8 mouse cellular contexts compared by ENCODE assay signal in the genomic region with DNA sequence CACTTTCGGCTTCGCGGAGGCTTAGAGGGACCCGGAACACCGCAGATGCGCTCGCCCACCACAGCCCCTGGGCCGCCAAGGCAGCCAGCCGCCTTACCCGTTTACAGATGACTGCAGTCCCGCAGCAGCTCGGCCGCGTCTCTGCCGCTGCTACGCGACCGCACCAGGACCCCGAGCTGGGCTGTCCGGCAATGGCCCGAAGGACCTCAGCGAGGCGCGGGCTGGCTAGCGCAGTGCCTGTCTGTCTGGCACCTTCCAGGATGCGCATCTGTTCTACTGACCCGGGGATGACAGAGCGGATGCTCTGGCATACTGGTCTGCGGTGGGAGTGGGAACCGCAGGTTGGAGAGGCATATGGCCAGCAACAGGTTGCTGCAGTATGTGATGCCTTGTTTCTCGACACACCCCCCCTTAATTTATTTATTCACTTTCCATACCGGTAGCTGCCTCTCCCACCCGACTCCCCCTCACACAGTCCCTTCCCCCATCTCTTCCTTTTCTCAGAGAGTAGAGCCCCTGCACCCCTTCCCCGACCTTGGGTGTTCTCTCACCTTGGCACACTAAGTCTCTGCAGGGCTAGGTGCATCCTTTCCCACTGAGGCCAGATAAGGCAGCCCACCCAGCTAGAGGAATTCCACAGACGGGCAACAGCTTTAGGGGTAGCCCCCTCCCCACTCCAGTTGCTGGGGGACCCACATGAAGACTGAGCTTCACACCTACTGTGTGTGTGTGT. TPM values are rescaled to one million over a fixed set of nuclear protein-coding genes. Genes with fewer than 3 reads are reported as not detected.
DNase-seq lines count a peak whose midpoint lies in the region; ATAC-seq and TF ChIP-seq lines count a peak whose summit lies in the region.

A gene (minus strand): TSS at position 201 of the 733 bp plus-strand sequence.

- H3K27me3 ChIP-seq in C2C12 (ENCODE audit: control insufficient read depth, insufficient read depth, insufficient read length) (peaks cover 4% of the 10 kb centered on the region), myocyte (ENCODE audit: control insufficient read depth, insufficient read depth, insufficient read length) (peaks cover 6% of the 10 kb centered on the region)
- peaks cover 5% of the 10 kb centered on the region; the same call in 1 of the 2 replicates for H3K27me3 ChIP-seq in erythroblast, embryonic 14.5 days (ENCODE audit: control insufficient read depth)
- H3K27me3 ChIP-seq in heart, embryonic 11.5 days (ENCODE audit: control insufficient read depth, insufficient read depth, low read length), result no peaks in the 10 kb centered on the region
- H3K27me3 ChIP-seq in kidney, embryonic 16.5 days (ENCODE audit: insufficient read depth, low read length), result no peaks in the 10 kb centered on the region
- H3K27me3 ChIP-seq in liver, adult 2 months (ENCODE audit: control insufficient read depth, insufficient read depth, low read length), result no peaks in the 10 kb centered on the region
- no peaks in the 10 kb centered on the region for H3K27me3 ChIP-seq in splenic B cell, adult 2 months (ENCODE audit: control insufficient read depth, insufficient read depth, low read length, poor library complexity, severe bottlenecking)

- H3K36me3 ChIP-seq in C2C12 (ENCODE audit: control insufficient read depth, insufficient read depth) (no peaks in the 10 kb centered on the region), myocyte (ENCODE audit: control insufficient read depth, insufficient read depth) (peaks cover 6% of the 10 kb centered on the region)
- H3K36me3 ChIP-seq in erythroblast, embryonic 14.5 days (ENCODE audit: control insufficient read depth), result peaks cover 2% of the 10 kb centered on the region
- no peaks in the 10 kb centered on the region; the same call in 1 of the 2 replicates for H3K36me3 ChIP-seq in heart, embryonic 11.5 days (ENCODE audit: control insufficient read depth, insufficient read depth, low read length)
- H3K36me3 ChIP-seq in kidney, embryonic 16.5 days (ENCODE audit: insufficient read depth, low read length), result no peaks in the 10 kb centered on the region; the same call in 1 of the 2 replicates
- no peaks in the 10 kb centered on the region for H3K36me3 ChIP-seq in liver, adult 2 months (ENCODE audit: control insufficient read depth, insufficient read depth, low read length)
- H3K36me3 ChIP-seq in splenic B cell, adult 2 months (ENCODE audit: control insufficient read depth, insufficient read depth, low read length, poor library complexity, severe bottlenecking), result no peaks in the 10 kb centered on the region

- H3K9me3 ChIP-seq in erythroblast, embryonic 14.5 days (ENCODE audit: control insufficient read depth, low read length), result no peaks in the 10 kb centered on the region
- H3K9me3 ChIP-seq in heart, embryonic 11.5 days (replicated peaks; ENCODE audit: control insufficient read depth, low read length), result no peaks in the 10 kb centered on the region
- H3K9me3 ChIP-seq in kidney, embryonic 16.5 days (ENCODE audit: low read length), result no peaks in the 10 kb centered on the region

- DNase-seq in brain, embryonic 14.5 days (ENCODE audit: low read depth), result peak; percentile 96
- DNase-seq in liver, adult 2 months (ENCODE audit: extremely low read depth, low read depth, low spot score), result peak; percentile 63
- peak; percentile 82 for DNase-seq in splenic B cell, adult 2 months (ENCODE audit: low read depth, low spot score)

- TF ChIP-seq POLR2A in brain, embryonic 14.5 days (IDR thresholded peaks at IDR 0.05; ENCODE audit: borderline replicate concordance, extremely low read depth, insufficient read depth, insufficient read length, poor library complexity, severe bottlenecking), result peak; percentile 80; the same call in 1 of the 2 replicates
- TF ChIP-seq POLR2A in liver, adult 2 months (IDR thresholded peaks at IDR 0.05; ENCODE audit: extremely low read depth, insufficient read depth, low read length), result 0 out of 2 replicates have a peak, but pooled peaks have one; percentile 19
- TF ChIP-seq POLR2A in myocyte (IDR thresholded peaks at IDR 0.05; ENCODE audit: insufficient read length, low read depth), result peak; percentile 82

- under 1% methylated on average over 35 of the region's 35 CpGs for WGBS in heart, embryonic 11.5 days (ENCODE audit: insufficient replicate concordance)
- under 1% methylated on average over 35 of the region's 35 CpGs for WGBS in kidney, embryonic 16.5 days
- 1% methylated on average over 35 of the region's 35 CpGs for WGBS in liver, adult 2 months

- peak within 1 kb of the TSS; percentile 75 for H3K9ac ChIP-seq in heart, embryonic 11.5 days (ENCODE audit: low read depth, low read length)
- H3K9ac ChIP-seq in kidney, embryonic 16.5 days (replicated peaks; ENCODE audit: low read length), result peak within 1 kb of the TSS; percentile 78
- peak within 1 kb of the TSS; percentile 72 for H3K9ac ChIP-seq in liver, adult 2 months (ENCODE audit: low read depth, low read length)

- no peak for TF ChIP-seq CTCF in C2C12 (IDR thresholded peaks at IDR 0.05; ENCODE audit: control insufficient read depth, insufficient read depth, insufficient read length)
- peak; percentile 38 for TF ChIP-seq CTCF in brain, embryonic 14.5 days (IDR thresholded peaks at IDR 0.05; ENCODE audit: borderline replicate concordance, extremely low read depth, insufficient read depth, insufficient read length)
- TF ChIP-seq CTCF in liver, adult 2 months (IDR thresholded peaks at IDR 0.05; ENCODE audit: low read depth, low read length), result no peak

- peak within 1 kb of the TSS; percentile 78 for H3K4me2 ChIP-seq in heart, embryonic 11.5 days
- H3K4me2 ChIP-seq in kidney, embryonic 16.5 days (replicated peaks; ENCODE audit: low read depth, low read length), result peak within 1 kb of the TSS; percentile 87
- H3K4me2 ChIP-seq in myocyte (ENCODE audit: low read depth), result peak within 1 kb of the TSS; percentile 85

- ATAC-seq in heart, embryonic 11.5 days (replicated peaks; ENCODE audit: insufficient number of reproducible peaks, low FRiP score, low TSS enrichment), result peak; percentile 90
- ATAC-seq in kidney, embryonic 16.5 days (ENCODE audit: low FRiP score, low TSS enrichment), result peak; percentile 97

- peaks cover 14% of the 10 kb centered on the region for H3K4me1 ChIP-seq in erythroblast, embryonic 14.5 days (ENCODE audit: control insufficient read depth)
- H3K4me1 ChIP-seq in heart, embryonic 11.5 days (ENCODE audit: control insufficient read depth, insufficient read depth, low read length), result peaks cover 4% of the 10 kb centered on the region; the same call in 1 of the 2 replicates
- H3K4me1 ChIP-seq in kidney, embryonic 16.5 days (ENCODE audit: insufficient read depth, low read length), result peaks cover 17% of the 10 kb centered on the region
- peaks cover 2% of the 10 kb centered on the region; the same call in 1 of the 2 replicates for H3K4me1 ChIP-seq in liver, adult 2 months (ENCODE audit: control insufficient read depth, insufficient read depth, low read length)

- H3K27ac ChIP-seq in heart, embryonic 11.5 days (ENCODE audit: low read depth, low read length), result peak within 1 kb of the TSS; percentile 15; the same call in 1 of the 2 replicates
- 0 out of 2 replicates have a peak within 1 kb of the TSS, but pooled peaks have one; percentile 7 for H3K27ac ChIP-seq in kidney, embryonic 16.5 days (ENCODE audit: low read length)
- H3K27ac ChIP-seq in liver, adult 2 months (replicated peaks; ENCODE audit: insufficient read depth, low read depth, low read length), result no peak within 1 kb of the TSS

- H3K79me3 ChIP-seq in C2C12 (ENCODE audit: low read depth), result no peaks in the 10 kb centered on the region

- peak within 1 kb of the TSS; percentile 58 for H3ac ChIP-seq in C2C12 (ENCODE audit: control insufficient read depth, insufficient read length, low read depth)
- H3ac ChIP-seq in myocyte (ENCODE audit: control insufficient read depth, insufficient read length), result peak within 1 kb of the TSS; percentile 1

- H3K79me2 ChIP-seq in C2C12 (ENCODE audit: control insufficient read depth, insufficient read depth) (peaks cover 23% of the 10 kb centered on the region), myocyte (ENCODE audit: control insufficient read depth, insufficient read depth) (no peaks in the 10 kb centered on the region)
- no peaks in the 10 kb centered on the region for H3K79me2 ChIP-seq in liver, adult 2 months (ENCODE audit: control insufficient read depth, insufficient read depth, low read length)

- peak within 1 kb of the TSS; percentile 95 for H3K4me3 ChIP-seq in C2C12 (ENCODE audit: insufficient read depth, poor library complexity, severe bottlenecking)
- H3K4me3 ChIP-seq in erythroblast, embryonic 14.5 days (replicated peaks), result peak within 1 kb of the TSS; percentile 81
- peak within 1 kb of the TSS; percentile 86 for H3K4me3 ChIP-seq in heart, embryonic 11.5 days (ENCODE audit: low read depth, low read length)
- peak within 1 kb of the TSS; percentile 77 for H3K4me3 ChIP-seq in kidney, embryonic 16.5 days (ENCODE audit: low read length)
- peak within 1 kb of the TSS; percentile 80 for H3K4me3 ChIP-seq in liver, adult 2 months (ENCODE audit: insufficient read depth, low read depth, low read length)
- peak within 1 kb of the TSS; percentile 51 for H3K4me3 ChIP-seq in myocyte

TF ChIP-seq in C2C12, 6 proteins besides CTCF, POLR2A, EP300 and RAD21:
- peak; percentile 55 for TF ChIP-seq MYOD1 (IDR thresholded peaks at IDR 0.05; ENCODE audit: control insufficient read depth, insufficient read length, low read depth)
- TF ChIP-seq USF1 (IDR thresholded peaks at IDR 0.05; ENCODE audit: low read depth), result no peak
- peak; percentile 100 for TF ChIP-seq MAX (IDR thresholded peaks at IDR 0.05)
- TF ChIP-seq FOSL1 (IDR thresholded peaks at IDR 0.05; ENCODE audit: insufficient read depth, low read length, poor library complexity, severe bottlenecking), result no peak

TF ChIP-seq in myocyte, 11 proteins besides CTCF, POLR2A, EP300 and RAD21 (continues in another document):
- TF ChIP-seq MYOD1 (IDR thresholded peaks at IDR 0.05; ENCODE audit: control insufficient read depth in 1 of 3, insufficient read length in 2 of 3, low read depth in 2 of 3) (peak in 2 of 3 experiments; percentile 62 to 77), USF1 (IDR thresholded peaks at IDR 0.05; ENCODE audit: low read depth) (no peak), CEBPB (IDR thresholded peaks at IDR 0.05; ENCODE audit: insufficient read depth, poor library complexity, severe bottlenecking) (no peak), TCF12 (IDR thresholded peaks at IDR 0.05; ENCODE audit: insufficient read depth, poor library complexity, severe bottlenecking) (no peak), REST (IDR thresholded peaks at IDR 0.05; ENCODE audit: insufficient read depth, insufficient read length) (no peak), POLR2AphosphoS2 (IDR thresholded peaks at IDR 0.05; ENCODE audit: insufficient read length, low read depth) (peak; percentile 81)

RNA-seq across cellular contexts. Expression of the gene that starts here (rescaled TPM):
- polyA plus RNA-seq in C2C12 (2012; fragmentation: generic; extraction: Trizol) (24.3 TPM), myocyte (2012; fragmentation: generic; extraction: Trizol) (13.9 TPM)
- polyA plus RNA-seq in brain, embryonic 14.5 days (2012; rRNA removed), result 90.4 and 103 TPM in 2 replicates
- 0.17 and 0.28 TPM in 2 replicates for polyA plus RNA-seq in erythroblast, embryonic 14.5 days (2012)
- polyA plus RNA-seq in heart, embryonic 11.5 days (2014; fragmentation: Nextera tagmentation; extraction: Ambion mirVana), result 25.8 and 27.5 TPM in 2 replicates
- 56.1 and 59.5 TPM in 2 replicates for polyA plus RNA-seq in kidney, embryonic 16.5 days (2015; fragmentation: Nextera tagmentation; extraction: Ambion mirVana)
- total RNA-seq in liver, adult 2 months (2014; rRNA removed), result 1.4 and 1.7 TPM in 2 replicates
- polyA plus RNA-seq in liver, adult 2 months (2012; rRNA removed), result 3.6 and 4.0 TPM in 2 replicates

Comparison
In these comparisons a context has a peak if more than half of its experiments do, and no peak if none do; other contexts are left out.
1. POLR2A ChIP-seq: peak in every context shown above with its lines; median percentile 82 in myocyte; 80 in brain, embryonic 14.5 days; 19 in liver, adult 2 months.